Mouse (Mus musculus) kidney, embryonic 14.5 days (tissue): ENCODE data around the gene Adcy9. TPM values are rescaled to one million over a fixed set of nuclear protein-coding genes. Genes with fewer than 3 reads are reported as not detected.

ENCODE experiments used
- ATAC-seq: fragments of 200-750 bp; cut with Nextera tagmentation; 2 replicates; pipeline ENCODE4 v1.8.0; 2017; ENCODE audit warnings: moderate number of reproducible peaks, mild to moderate bottlenecking, moderate TSS enrichment, moderate library complexity; ENCODE audit not compliant: low FRiP score, low TSS enrichment
- H3K27ac ChIP-seq: fragments of 300-500 bp; sonication (generic); 2 replicates; pipeline ENCODE4 v1.5.1; 2014; ENCODE audit warnings: low read depth, mild to moderate bottlenecking, low read length, moderate library complexity, mixed read lengths
- H3K27me3 ChIP-seq: fragments of 300-500 bp; sonication (generic); 2 replicates; pipeline ENCODE4 v1.6.1; 2014; ENCODE audit warnings: mild to moderate bottlenecking, low read length; ENCODE audit not compliant: control insufficient read depth, insufficient read depth
- H3K36me3 ChIP-seq: fragments of 300-500 bp; sonication (generic); 2 replicates; pipeline ENCODE4 v1.6.1; 2014; ENCODE audit warnings: low read length, mixed read lengths; ENCODE audit not compliant: control insufficient read depth, insufficient read depth
- H3K4me1 ChIP-seq: fragments of 300-500 bp; sonication (generic); 2 replicates; pipeline ENCODE4 v1.6.1; 2014; ENCODE audit warnings: low read length, mixed read lengths; ENCODE audit not compliant: control insufficient read depth, insufficient read depth
- H3K4me2 ChIP-seq: fragments of 300-500 bp; sonication (generic); replicated peaks from 2 replicates; pipeline ENCODE4 v1.6.1; 2014; ENCODE audit warnings: low read depth, mild to moderate bottlenecking, low read length
- H3K4me3 ChIP-seq: fragments of 300-500 bp; sonication (generic); 2 replicates; pipeline ENCODE4 v1.5.1; 2014; ENCODE audit warnings: mild to moderate bottlenecking, low read length
- H3K9ac ChIP-seq: fragments of 300-500 bp; sonication (generic); 2 replicates; pipeline ENCODE4 v1.6.1; 2014; ENCODE audit warnings: low read depth, mild to moderate bottlenecking, low read length, moderate library complexity
- H3K9me3 ChIP-seq: fragments of 300-500 bp; sonication (generic); 2 replicates; pipeline ENCODE4 v1.6.1; 2016; ENCODE audit warnings: low read length; ENCODE audit not compliant: control insufficient read depth
- WGBS: fragments of 180-500 bp; shearing (Covaris S2); extraction: QIAGEN DNeasy Blood & Tissue Kit; methylation state at CpG from one replicate; pipeline ENCODE4 v1.1.7; 2014; 5-methylcytosine and 5-hydroxymethylcytosine counted together
- polyA plus RNA-seq: library from polyadenylated mRNA; unstranded; fragments of >200 nt; fragmentation: Nextera tagmentation; extraction: Ambion mirVana; gene quantifications from 2 replicates; pipeline ENCODE4 v1.2.1, GENCODE M21; 2014

Adcy9 gene
- polyA plus RNA-seq, 1 experiment from 2014 or later: 1.3 TPM

GRCm38 (mm10) chr16:4423613-4424012 is 3.3 kb upstream of the Adcy9 start:
- WGBS: 82% methylated on average over 5 of the region's 5 CpGs
- H3K4me3 ChIP-seq: no peak overlapping the region
- no peak overlapping the region for H3K4me2 ChIP-seq
- H3K36me3 ChIP-seq: no peaks in the 10 kb centered on the region
- H3K27me3 ChIP-seq: peaks cover under 1% of the 10 kb centered on the region
- peaks cover 8% of the 10 kb centered on the region; the same call in 1 of the 2 replicates for H3K4me1 ChIP-seq
- no peak for ATAC-seq
- no peak overlapping the region for H3K9ac ChIP-seq
- no peaks in the 10 kb centered on the region for H3K9me3 ChIP-seq
- no peak overlapping the region for H3K27ac ChIP-seq

GRCm38 (mm10) chr16:4422991-4423390 is 2.7 kb upstream of the Adcy9 start:
- Histone ChIP-seq H3K4me2 (no peak overlapping the region), H3K27me3 (peaks cover 6% of the 10 kb centered on the region), H3K9ac (no peak overlapping the region), H3K36me3 (no peaks in the 10 kb centered on the region), H3K27ac (no peak overlapping the region), H3K4me1 (peaks cover 10% of the 10 kb centered on the region; the same call in 1 of the 2 replicates), H3K4me3 (no peak overlapping the region), H3K9me3 (no peaks in the 10 kb centered on the region)
- 88% methylated on average over 3 of the region's 3 CpGs for WGBS
- ATAC-seq: no peak

- peak overlapping the region; percentile 98 for H3K4me2 ChIP-seq
- H3K27me3 ChIP-seq: peaks cover 9% of the 10 kb centered on the region
- H3K27ac ChIP-seq: peak overlapping the region; percentile 37; the same call in 1 of the 2 replicates
- H3K9me3 ChIP-seq: no peaks in the 10 kb centered on the region
- H3K4me1 ChIP-seq: peaks cover 10% of the 10 kb centered on the region; the same call in 1 of the 2 replicates
- under 1% methylated on average over 83 of the region's 85 CpGs for WGBS
- H3K36me3 ChIP-seq: no peaks in the 10 kb centered on the region
- peak overlapping the region; percentile 69 for H3K9ac ChIP-seq
- H3K4me3 ChIP-seq: peak overlapping the region; percentile 73
- peak; percentile 86 for ATAC-seq
Measured at GRCm38 (mm10) chr16:4419546-4420297, 576 bp downstream of the Adcy9 start.

GRCm38 (mm10) chr16:4418776-4419545 is 1.3 kb downstream of the Adcy9 start:
- Histone ChIP-seq H3K4me2 (peak overlapping the region; percentile 98), H3K9me3 (no peaks in the 10 kb centered on the region), H3K36me3 (no peaks in the 10 kb centered on the region), H3K4me3 (peak overlapping the region; percentile 73), H3K27me3 (peaks cover 9% of the 10 kb centered on the region), H3K27ac (no peak overlapping the region), H3K9ac (peak overlapping the region; percentile 69; the same call in 1 of the 2 replicates), H3K4me1 (peaks cover 10% of the 10 kb centered on the region; the same call in 1 of the 2 replicates)
- 0 out of 2 replicates have a peak, but pooled peaks have one; percentile 10 for ATAC-seq
- 12% methylated on average over 32 of the region's 32 CpGs for WGBS

- Histone ChIP-seq H3K9me3 (no peaks in the 10 kb centered on the region), H3K36me3 (no peaks in the 10 kb centered on the region), H3K4me2 (no peak overlapping the region), H3K9ac (no peak overlapping the region), H3K4me3 (no peak overlapping the region), H3K27me3 (peaks cover 9% of the 10 kb centered on the region), H3K27ac (no peak overlapping the region), H3K4me1 (peaks cover 14% of the 10 kb centered on the region; the same call in 1 of the 2 replicates)
- ATAC-seq: no peak
- 96% methylated on average over 11 of the region's 11 CpGs for WGBS
Measured at GRCm38 (mm10) chr16:4418072-4418471, 2.2 kb downstream of the Adcy9 start.

- Histone ChIP-seq H3K4me2 (no peak overlapping the region), H3K4me3 (no peak overlapping the region), H3K9ac (no peak overlapping the region), H3K4me1 (peaks cover 15% of the 10 kb centered on the region; the same call in 1 of the 2 replicates), H3K27ac (no peak overlapping the region), H3K36me3 (no peaks in the 10 kb centered on the region), H3K9me3 (no peaks in the 10 kb centered on the region), H3K27me3 (peaks cover 9% of the 10 kb centered on the region)
- ATAC-seq: no peak
- WGBS: 77% methylated on average over 7 of the region's 7 CpGs
Measured at GRCm38 (mm10) chr16:4417455-4417854, 2.8 kb downstream of the Adcy9 start.

GRCm38 (mm10) chr16:4414881-4415585 is 5.3 kb downstream of the Adcy9 start:
- Histone ChIP-seq H3K4me1 (peaks cover 12% of the 10 kb centered on the region; the same call in 1 of the 2 replicates), H3K27ac (no peak overlapping the region), H3K36me3 (no peaks in the 10 kb centered on the region), H3K27me3 (peaks cover 9% of the 10 kb centered on the region), H3K4me2 (no peak overlapping the region), H3K9me3 (no peaks in the 10 kb centered on the region), H3K4me3 (no peak overlapping the region), H3K9ac (no peak overlapping the region)
- 81% methylated on average over 8 of the region's 8 CpGs for WGBS
- ATAC-seq: no peak

GRCm38 (mm10) chr16:4413988-4414880 is 6.1 kb downstream of the Adcy9 start:
- Histone ChIP-seq H3K27ac (no peak overlapping the region), H3K9me3 (no peaks in the 10 kb centered on the region), H3K36me3 (no peaks in the 10 kb centered on the region), H3K9ac (no peak overlapping the region), H3K4me3 (no peak overlapping the region), H3K27me3 (peaks cover 9% of the 10 kb centered on the region), H3K4me2 (no peak overlapping the region), H3K4me1 (peaks cover 12% of the 10 kb centered on the region; the same call in 1 of the 2 replicates)
- 76% methylated on average over 9 of the region's 9 CpGs for WGBS
- ATAC-seq: no peak
